Mouse (Mus musculus) MEL (cell line): Measurements from ENCODE around the gene Ppfibp2. TPM values are rescaled to one million over a fixed set of nuclear protein-coding genes. Genes with fewer than 3 reads are reported as not detected.

Experiments
- DNase-seq: peaks from one replicate; pipeline ENCODE4 v3.0.0; 2011; ENCODE audit warnings: low read depth, low spot score
- H3K27ac ChIP-seq: 2 replicates; pipeline ENCODE4 v1.5.1; 2012; ENCODE audit warnings: low read depth, mild to moderate bottlenecking, control low read depth, low read length, moderate library complexity; ENCODE audit not compliant: control insufficient read depth
- H3K27me3 ChIP-seq, 2 experiments: fragments of 150-350 bp in 1 of 2; sonication (generic) in 1 of 2; 2 replicates each; pipeline ENCODE4 v1.6.1; 2012; ENCODE audit warnings: low read length in 2 of 2, mild to moderate bottlenecking in 2 of 2, improper control_type of control experiment in 1 of 2, moderate library complexity in 1 of 2; ENCODE audit not compliant: insufficient read depth in 2 of 2, control insufficient read depth in 1 of 2
- H3K36me3 ChIP-seq, 2 experiments: 2 replicates each; pipeline ENCODE4 v1.6.1; 2012 to 2014; ENCODE audit warnings: low read length in 2 of 2, improper control_type of control experiment in 1 of 2, inconsistent platforms in 1 of 2, mild to moderate bottlenecking in 1 of 2; ENCODE audit not compliant: insufficient read depth in 2 of 2, control insufficient read depth in 1 of 2
- H3K4me1 ChIP-seq, 2 experiments: fragments of 150-350 bp in 1 of 2; sonication (generic) in 1 of 2; 2 replicates each; pipeline ENCODE4 v1.6.1; 2012; ENCODE audit warnings: low read length in 2 of 2, improper control_type of control experiment in 1 of 2, mild to moderate bottlenecking in 1 of 2; ENCODE audit not compliant: insufficient read depth in 2 of 2, control insufficient read depth in 1 of 2
- H3K4me3 ChIP-seq, 2 experiments: fragments of 150-350 bp in 1 of 2; sonication (generic) in 1 of 2; 2 replicates each; pipeline ENCODE4 v1.5.1; 2012; ENCODE audit warnings: low read depth in 2 of 2, low read length in 2 of 2, mild to moderate bottlenecking in 2 of 2, moderate library complexity in 2 of 2, control low read depth in 1 of 2, improper control_type of control experiment in 1 of 2; ENCODE audit not compliant: control insufficient read depth in 1 of 2, insufficient read depth in 1 of 2
- H3K79me2 ChIP-seq: 2 replicates; pipeline ENCODE4 v1.6.1; 2012; ENCODE audit warnings: mild to moderate bottlenecking, low read length, moderate library complexity; ENCODE audit not compliant: control insufficient read depth, poor library complexity, insufficient read depth
- H3K9ac ChIP-seq: 2 replicates; pipeline ENCODE4 v1.6.1; 2012; ENCODE audit warnings: low read depth, mild to moderate bottlenecking, control low read depth, low read length, moderate library complexity; ENCODE audit not compliant: control insufficient read depth, poor library complexity, severe bottlenecking
- H3K9me3 ChIP-seq: fragments of 150-350 bp; sonication (generic); replicated peaks from 2 replicates; pipeline ENCODE4 v1.6.1; 2012; ENCODE audit warnings: mild to moderate bottlenecking, low read length, improper control_type of control experiment, moderate library complexity; ENCODE audit not compliant: insufficient read depth
- CHD1 ChIP-seq: IDR thresholded peaks from 2 replicates; pipeline ENCODE4 v1.6.1; 2012; ENCODE audit warnings: low read depth, mild to moderate bottlenecking, inconsistent platforms, low read length, improper control_type of control experiment
- CTCF ChIP-seq, 3 experiments: IDR thresholded peaks in 2 of 3; conservative IDR thresholded peaks in 1 of 3; 2 replicates each; pipeline ENCODE4 v1.5.1; 2011 to 2012; ENCODE audit warnings: low read length in 3 of 3, low read depth in 2 of 3, mild to moderate bottlenecking in 2 of 3, improper control_type of control experiment in 1 of 3, inconsistent platforms in 1 of 3, mixed read lengths in 1 of 3, moderate library complexity in 1 of 3; ENCODE audit not compliant: control insufficient read depth in 1 of 3, insufficient read depth in 1 of 3, poor library complexity in 1 of 3, severe bottlenecking in 1 of 3
- E2F4 ChIP-seq: IDR thresholded peaks from 2 replicates; pipeline ENCODE4 v1.6.1; 2011; ENCODE audit warnings: low read depth, low read length, improper control_type of control experiment, borderline replicate concordance
- ELF1 ChIP-seq: IDR thresholded peaks from 2 replicates; pipeline ENCODE4 v1.6.1; 2014; ENCODE audit warnings: low read depth, mild to moderate bottlenecking, inconsistent platforms, low read length, improper control_type of control experiment, moderate library complexity
- ETS1 ChIP-seq: IDR thresholded peaks from 2 replicates; pipeline ENCODE4 v1.6.1; 2012; ENCODE audit warnings: low read depth, mild to moderate bottlenecking, inconsistent platforms, low read length, improper control_type of control experiment, moderate library complexity
- GATA1 ChIP-seq: IDR thresholded peaks from 2 replicates; pipeline ENCODE4 v1.6.1; 2011; ENCODE audit warnings: low read depth, low read length, improper control_type of control experiment
- HCFC1 ChIP-seq: IDR thresholded peaks from 2 replicates; pipeline ENCODE4 v1.6.1; 2012; ENCODE audit warnings: low read depth, mild to moderate bottlenecking, inconsistent platforms, low read length, improper control_type of control experiment, moderate library complexity
- JUND ChIP-seq: IDR thresholded peaks from 2 replicates; pipeline ENCODE4 v1.6.1; 2011; ENCODE audit warnings: low read depth, mild to moderate bottlenecking, improper control_type of control experiment, low read length
- MAFK ChIP-seq: IDR thresholded peaks from 2 replicates; pipeline ENCODE4 v1.6.1; 2011; ENCODE audit warnings: low read depth, mild to moderate bottlenecking, low read length, improper control_type of control experiment, borderline replicate concordance
- MAX ChIP-seq: IDR thresholded peaks from 2 replicates; pipeline ENCODE4 v1.6.1; 2011; ENCODE audit warnings: low read length, improper control_type of control experiment
- MAZ ChIP-seq: IDR thresholded peaks from 2 replicates; pipeline ENCODE4 v1.6.1; 2012; ENCODE audit warnings: low read depth, mild to moderate bottlenecking, inconsistent platforms, low read length, improper control_type of control experiment
- MEF2A ChIP-seq: IDR thresholded peaks from 2 replicates; pipeline ENCODE4 v1.6.1; 2014; ENCODE audit warnings: low read depth, mild to moderate bottlenecking, inconsistent platforms, low read length, improper control_type of control experiment; ENCODE audit not compliant: poor library complexity, insufficient replicate concordance, severe bottlenecking; ENCODE audit errors: extremely low read depth
- MXI1 ChIP-seq: IDR thresholded peaks from 2 replicates; pipeline ENCODE4 v1.6.1; 2011; ENCODE audit warnings: mild to moderate bottlenecking, low read depth, low read length, improper control_type of control experiment
- MYC ChIP-seq: IDR thresholded peaks from 2 replicates; pipeline ENCODE4 v1.6.1; 2011; ENCODE audit warnings: low read depth, mild to moderate bottlenecking, low read length, improper control_type of control experiment, moderate library complexity
- POLR2A ChIP-seq, 2 experiments: IDR thresholded peaks; 2 replicates each; pipeline ENCODE4 v1.6.1; 2011 to 2012; ENCODE audit warnings: low read length in 2 of 2, mild to moderate bottlenecking in 2 of 2, control low read depth in 1 of 2, improper control_type of control experiment in 1 of 2, low read depth in 1 of 2, moderate library complexity in 1 of 2; ENCODE audit not compliant: control insufficient read depth in 1 of 2, insufficient read depth in 1 of 2, poor library complexity in 1 of 2
- POLR2AphosphoS2 ChIP-seq: IDR thresholded peaks from 2 replicates; pipeline ENCODE4 v1.6.1; 2011; ENCODE audit warnings: low read length, improper control_type of control experiment
- RAD21 ChIP-seq: IDR thresholded peaks from 2 replicates; pipeline ENCODE4 v1.6.1; 2011; ENCODE audit warnings: mild to moderate bottlenecking, low read depth, low read length, improper control_type of control experiment
- SIN3A ChIP-seq: IDR thresholded peaks from 2 replicates; pipeline ENCODE4 v1.6.1; 2012; ENCODE audit warnings: low read length, improper control_type of control experiment, inconsistent platforms
- SMC3 ChIP-seq: IDR thresholded peaks from 2 replicates; pipeline ENCODE4 v1.6.1; 2011; ENCODE audit warnings: low read depth, low read length, improper control_type of control experiment
- TBP ChIP-seq: IDR thresholded peaks from 2 replicates; pipeline ENCODE4 v1.8.0; 2011; ENCODE audit warnings: low read depth, low read length, improper control_type of control experiment
- TCF12 ChIP-seq: IDR thresholded peaks from 2 replicates; pipeline ENCODE4 v1.6.1; 2014; ENCODE audit warnings: low read depth, mild to moderate bottlenecking, inconsistent platforms, low read length, improper control_type of control experiment, moderate library complexity
- UBTF ChIP-seq: IDR thresholded peaks from 2 replicates; pipeline ENCODE4 v1.6.1; 2012; ENCODE audit warnings: low read depth, mild to moderate bottlenecking, inconsistent platforms, low read length, improper control_type of control experiment, moderate library complexity, borderline replicate concordance; ENCODE audit not compliant: insufficient read depth
- USF1 ChIP-seq: IDR thresholded peaks from 2 replicates; pipeline ENCODE4 v1.6.1; 2014; ENCODE audit warnings: low read depth, mild to moderate bottlenecking, inconsistent platforms, low read length, improper control_type of control experiment, moderate library complexity
- USF2 ChIP-seq, 2 experiments: IDR thresholded peaks; 2 replicates each; pipeline ENCODE4 v1.6.1; 2011 to 2012; ENCODE audit warnings: improper control_type of control experiment in 2 of 2, low read length in 2 of 2, borderline replicate concordance in 1 of 2, inconsistent platforms in 1 of 2, low read depth in 1 of 2, mild to moderate bottlenecking in 1 of 2; ENCODE audit not compliant: insufficient read depth in 1 of 2
- ZMIZ1 ChIP-seq: IDR thresholded peaks from 2 replicates; pipeline ENCODE4 v1.6.1; 2012; ENCODE audit warnings: low read depth, mild to moderate bottlenecking, inconsistent platforms, low read length, improper control_type of control experiment, moderate library complexity
- ZNF384 ChIP-seq: IDR thresholded peaks from 2 replicates; pipeline ENCODE4 v1.6.1; 2012; ENCODE audit warnings: low read depth, mild to moderate bottlenecking, inconsistent platforms, low read length, improper control_type of control experiment
- polyA plus RNA-seq, 2 experiments: library from polyadenylated mRNA; stranded (reverse) in 1 of 2; unstranded in 1 of 2; fragments of >175 nt in 1 of 2; fragments of >200 nt in 1 of 2; gene quantifications; 2 replicates each; pipeline versions ENCODE4 v1.2.1 to v1.2.4; 2012; ENCODE audit warnings: low replicate concordance in 2 of 2, low read depth in 1 of 2; ENCODE audit not compliant: insufficient read length in 2 of 2, insufficient read depth in 1 of 2, missing spikeins in 1 of 2
- total RNA-seq: library from RNA; depleted of rRNA; stranded (reverse); fragments of 300-350 nt; gene quantifications from 2 replicates; pipeline ENCODE4 v1.2.3, GENCODE M21; 2012

Gene Ppfibp2
- total and polyA plus RNA-seq, 3 experiments = not detected

DNA sequence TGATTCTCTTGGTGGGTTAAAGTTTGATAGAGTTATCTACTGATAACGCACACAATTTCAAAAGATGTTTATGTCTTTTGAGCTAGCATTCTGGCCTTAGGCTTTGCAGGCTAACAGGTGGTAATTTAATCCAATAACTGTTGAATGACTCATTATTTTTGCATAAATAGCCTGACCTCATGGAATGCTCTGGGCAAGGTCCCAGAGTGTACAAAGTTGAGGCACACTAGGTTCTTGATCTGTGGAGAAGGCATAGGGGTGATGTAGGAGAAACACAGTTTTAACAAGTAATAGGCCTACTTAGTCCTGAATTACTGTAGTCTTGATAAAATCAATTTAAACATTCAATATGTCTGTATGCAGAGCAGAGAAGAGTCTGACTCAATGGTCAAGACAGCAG lies 183.2 kb downstream of the Ppfibp2 start:
- Histone ChIP-seq H3K4me1 (no peaks in the 10 kb centered on the region), H3K27ac (no peak overlapping the region), H3K36me3 (no peaks in the 10 kb centered on the region), H3K9ac (no peak overlapping the region), H3K4me3 (no peak overlapping the region), H3K9me3 (no peaks in the 10 kb centered on the region), H3K27me3 (no peaks in the 10 kb centered on the region), H3K79me2 (no peaks in the 10 kb centered on the region)
- DNase-seq = no peak
- TF ChIP-seq SMC3 (no peak), MXI1 (no peak), SIN3A (no peak), POLR2AphosphoS2 (no peak), TBP (no peak), USF1 (no peak), ELF1 (no peak), ETS1 (no peak), HCFC1 (no peak), MAFK (no peak), JUND (no peak), ZNF384 (no peak), MEF2A (no peak), UBTF (no peak), TCF12 (no peak), CTCF (IDR thresholded peaks at IDR 0.05 in 2 of 3, conservative IDR thresholded peaks at IDR 0.05 in 1 of 3; ENCODE audit: control insufficient read depth in 1 of 3, insufficient read depth in 1 of 3, low read depth in 2 of 3, low read length in 3 of 3, poor library complexity in 1 of 3, severe bottlenecking in 1 of 3) (no peak)
- TF ChIP-seq, all 39 proteins: peak for 0

DNA sequence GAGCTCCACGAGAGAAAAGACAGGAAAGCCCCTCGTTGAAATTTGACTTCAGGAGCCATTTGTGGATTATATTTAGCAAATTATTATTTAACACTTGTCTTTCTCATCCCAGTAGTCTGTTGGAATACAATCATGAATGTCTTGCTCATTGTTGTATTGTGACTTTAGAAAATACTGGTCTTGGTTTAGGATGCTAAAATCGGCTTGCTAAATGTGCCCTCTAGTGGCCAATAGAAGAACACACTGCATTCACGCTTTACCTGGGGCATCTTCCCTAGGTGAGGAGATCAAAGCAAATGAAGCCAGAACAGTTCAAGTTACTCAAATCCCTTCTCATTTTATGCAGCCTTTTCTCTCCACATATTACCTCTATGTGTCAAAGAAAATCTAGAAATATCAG lies 184.6 kb downstream of the Ppfibp2 start:
- H3K27me3 ChIP-seq = no peaks in the 10 kb centered on the region
- peak; percentile 4 for DNase-seq
- TF ChIP-seq UBTF = no peak
- no peak for TF ChIP-seq MAZ
- no peak for TF ChIP-seq MXI1
- peak; percentile 14 for TF ChIP-seq RAD21
- no peak for TF ChIP-seq MYC
- TF ChIP-seq CHD1 = no peak
- no peak for TF ChIP-seq ZMIZ1
- peak; percentile 36 for TF ChIP-seq SMC3
- no peak for TF ChIP-seq MAX
- no peak for TF ChIP-seq USF2 (IDR thresholded peaks at IDR 0.05; ENCODE audit: borderline replicate concordance in 1 of 2, insufficient read depth in 1 of 2, low read depth in 1 of 2, low read length in 2 of 2)
- TF ChIP-seq E2F4 = no peak
- peak; percentile 18 to 56 (median 43); a peak in 5 of 6 replicates for TF ChIP-seq CTCF (IDR thresholded peaks at IDR 0.05 in 2 of 3, conservative IDR thresholded peaks at IDR 0.05 in 1 of 3; ENCODE audit: control insufficient read depth in 1 of 3, insufficient read depth in 1 of 3, low read depth in 2 of 3, low read length in 3 of 3, poor library complexity in 1 of 3, severe bottlenecking in 1 of 3)
- no peak for TF ChIP-seq POLR2A (IDR thresholded peaks at IDR 0.05; ENCODE audit: control insufficient read depth in 1 of 2, insufficient read depth in 1 of 2, low read depth in 1 of 2, low read length in 2 of 2, poor library complexity in 1 of 2)
- TF ChIP-seq TCF12 = no peak
- TF ChIP-seq USF1 = no peak
- TF ChIP-seq GATA1 = no peak
- no peak overlapping the region for H3K4me3 ChIP-seq
- H3K79me2 ChIP-seq = no peaks in the 10 kb centered on the region
- H3K36me3 ChIP-seq = no peaks in the 10 kb centered on the region
- no peaks in the 10 kb centered on the region for H3K4me1 ChIP-seq
- no peak overlapping the region for H3K9ac ChIP-seq
- no peaks in the 10 kb centered on the region for H3K9me3 ChIP-seq
- no peak overlapping the region for H3K27ac ChIP-seq
